Mouse (Mus musculus) left cerebral cortex, postnatal 4 days (tissue): ENCODE data around the gene Smad3. TPM values are rescaled to one million over a fixed set of nuclear protein-coding genes. Genes with fewer than 3 reads are reported as not detected.

Experiments
- DNase-seq: peaks from one replicate; pipeline ENCODE4 v3.0.0-alpha.2; 2022
- intact Hi-C: fragments of 180-260 bp; cut with DNase I; formaldehyde crosslinking; loops from one replicate; pipeline ENCODE4 v1.15.1; 2025
- total RNA-seq, 2 experiments: library from RNA; stranded (reverse); gene quantifications; 2 replicates each; pipeline ENCODE4 v1.2.3; 2021

Gene Smad3
- total RNA-seq, 2 experiments from 2014 or later = 16.0 to 20.4 TPM

DNA sequence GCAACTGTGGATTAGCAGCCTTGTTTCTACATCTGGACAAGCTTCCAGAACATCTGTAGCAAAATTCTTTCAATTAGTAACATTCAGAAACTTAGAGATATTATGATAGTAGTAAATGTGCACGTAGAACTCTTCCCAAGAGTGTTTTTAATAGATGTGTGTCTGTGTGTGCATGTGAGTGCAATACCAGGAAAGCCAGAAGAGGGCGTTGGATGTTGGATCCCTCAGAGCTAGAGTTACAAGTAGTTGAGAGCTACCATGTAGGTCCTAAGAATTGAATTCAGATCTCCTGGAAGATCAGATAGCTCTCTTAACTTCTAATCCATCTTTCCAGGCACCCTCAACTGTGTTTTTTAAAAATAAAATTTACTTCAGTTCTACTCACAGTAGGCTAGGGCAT is 151.2 kb downstream of the Smad3 start:
- no peak for DNase-seq
- intact Hi-C loops = loop anchor here (10.0 kb wide), 1 partner anchor 472 kb away; no protein-coding TSS in a partner anchor

GRCm38 (mm10) chr9:63603849-63604248 is 153.9 kb downstream of the Smad3 start:
- DNase-seq = peak; percentile 12
- intact Hi-C loops = loop anchor here (10.0 kb wide), 1 partner anchor 469 kb away; no protein-coding TSS in a partner anchor

DNA sequence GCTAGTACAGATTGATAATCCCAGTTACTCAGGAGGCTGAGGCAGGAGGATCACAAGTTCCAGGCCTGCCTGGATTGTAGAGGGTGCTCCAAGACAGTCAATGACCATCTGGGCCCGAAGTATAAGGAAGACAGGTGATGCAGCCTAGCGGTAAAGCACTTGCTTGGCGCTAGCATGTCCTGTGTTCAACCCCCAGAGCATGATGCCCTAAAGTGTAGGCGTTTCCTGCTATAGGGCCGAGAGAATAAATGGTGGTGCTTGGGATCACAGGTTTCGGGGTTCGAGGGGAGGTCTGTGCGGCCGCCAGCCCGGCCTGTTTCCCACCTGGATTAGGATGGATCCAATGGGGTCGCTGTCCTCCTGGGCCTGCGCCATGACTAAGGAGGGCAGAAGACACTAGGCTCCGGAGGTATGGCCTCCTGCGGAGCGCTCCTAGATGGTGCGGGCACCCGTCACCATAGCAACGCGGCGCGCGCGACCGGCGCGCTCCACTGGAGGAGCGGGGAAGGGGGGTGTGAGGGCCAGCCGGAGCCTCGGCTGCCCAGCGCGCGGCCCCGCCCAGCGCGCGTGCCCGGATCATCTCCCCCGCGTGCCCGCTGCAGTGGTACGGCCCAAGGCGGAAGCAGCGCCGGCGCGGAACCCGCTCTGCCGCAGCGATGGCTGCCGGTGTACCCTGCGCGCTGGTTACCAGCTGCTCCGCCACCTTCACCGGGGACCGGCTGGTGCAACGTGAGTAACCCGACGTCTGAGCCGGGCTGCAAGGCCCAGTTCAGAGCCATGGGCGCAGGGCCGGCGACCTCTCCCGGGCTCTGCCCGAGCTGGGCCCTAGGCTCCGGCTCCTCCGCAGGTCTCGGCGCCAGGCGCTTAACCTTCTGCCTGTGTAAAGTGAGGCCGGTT is 155.5 kb downstream of the Smad3 start, which contains the start of the genes Iqch and Aagab:
TSS of gene Iqch (minus strand) at position 451 of the 897 bp plus-strand sequence.
TSS of gene Aagab (plus strand) at position 618 of the 897 bp plus-strand sequence.
- peak; percentile 97 for DNase-seq
- intact Hi-C loops = loop anchor here (10.0 kb wide), 1 partner anchor 467 kb away; no protein-coding TSS in a partner anchor

Other genes starting within 250 kb of the Smad3 start
- gene Iqch, start 155.5 kb downstream of the Smad3 start, total RNA-seq = under 1 TPM in 1 of 2 experiments, not detected in 1; 0.16 TPM
- gene Aagab, start 155.3 kb downstream of the Smad3 start, total RNA-seq = 10 to 100 TPM; 46.5 to 47.2 TPM